Mouse (Mus musculus) ES-E14 (cell line): ENCODE results near the gene Tnik.

Source experiments
- CHD2 ChIP-seq: IDR thresholded peaks from 2 replicates; pipeline ENCODE4 v1.6.1; 2014; ENCODE audit warnings: mild to moderate bottlenecking, low read depth, low read length, inconsistent platforms
- HCFC1 ChIP-seq: IDR thresholded peaks from 2 replicates; pipeline ENCODE4 v1.6.1; 2012; ENCODE audit warnings: low read length, inconsistent platforms, borderline replicate concordance; ENCODE audit not compliant: insufficient read depth
- ZC3H11A ChIP-seq: IDR thresholded peaks from 2 replicates; pipeline ENCODE4 v1.6.1; 2012; ENCODE audit warnings: low read depth, mild to moderate bottlenecking, inconsistent platforms, low read length, borderline replicate concordance

GRCm38 (mm10) chr3:28457517-28457916, 194.5 kb downstream of the Tnik start:
- no peak for TF ChIP-seq ZC3H11A
- TF ChIP-seq CHD2: no peak
- no peak for TF ChIP-seq HCFC1
